Mouse (Mus musculus) hindbrain, embryonic 15.5 days (tissue): Measurements from ENCODE around the gene Smg6. TPM values are rescaled to one million over a fixed set of nuclear protein-coding genes. Genes with fewer than 3 reads are reported as not detected.

Experiments
- ATAC-seq: fragments of 200-750 bp; cut with Nextera tagmentation; 2 replicates; pipeline ENCODE4 v1.8.0; 2017; ENCODE audit warnings: low read depth, moderate number of reproducible peaks, moderate TSS enrichment; ENCODE audit not compliant: low FRiP score
- H3K27ac ChIP-seq: fragments of 300-500 bp; sonication (generic); replicated peaks from 2 replicates; pipeline ENCODE4 v1.5.1; 2015; ENCODE audit warnings: mild to moderate bottlenecking, inconsistent platforms
- H3K27me3 ChIP-seq: fragments of 300-500 bp; sonication (generic); 2 replicates; pipeline ENCODE4 v1.6.1; 2015; ENCODE audit warnings: control low read depth, inconsistent platforms
- H3K36me3 ChIP-seq: fragments of 300-500 bp; sonication (generic); 2 replicates; pipeline ENCODE4 v1.6.1; 2015; ENCODE audit warnings: control low read depth, inconsistent platforms
- H3K4me1 ChIP-seq: fragments of 300-500 bp; sonication (generic); replicated peaks from 2 replicates; pipeline ENCODE4 v1.6.1; 2015; ENCODE audit warnings: control low read depth, inconsistent platforms
- H3K4me2 ChIP-seq: fragments of 300-500 bp; sonication (generic); 2 replicates; pipeline ENCODE4 v1.6.1; 2015; ENCODE audit warnings: moderate library complexity, mild to moderate bottlenecking, inconsistent platforms
- H3K4me3 ChIP-seq: fragments of 300-500 bp; sonication (generic); 2 replicates; pipeline ENCODE4 v1.5.1; 2015; ENCODE audit warnings: mild to moderate bottlenecking, inconsistent platforms
- H3K9ac ChIP-seq: fragments of 300-500 bp; sonication (generic); 2 replicates; pipeline ENCODE4 v1.6.1; 2015; ENCODE audit warnings: inconsistent platforms
- H3K9me3 ChIP-seq: fragments of 300-500 bp; sonication (generic); 2 replicates; pipeline ENCODE4 v1.6.1; 2016; ENCODE audit warnings: control low read depth, inconsistent platforms
- WGBS: fragments of 180-500 bp; shearing (Covaris S2); methylation state at CpG from one replicate; pipeline ENCODE4 v1.1.7; 2015; 5-methylcytosine and 5-hydroxymethylcytosine counted together
- polyA plus RNA-seq: library from polyadenylated mRNA; unstranded; fragments of >200 nt; fragmentation: Nextera tagmentation; extraction: Ambion mirVana; gene quantifications from 2 replicates; pipeline ENCODE4 v1.2.1, GENCODE M21; 2015

Gene Smg6
- polyA plus RNA-seq, 1 experiment from 2014 or later, result 13.5 TPM

GRCm38 (mm10) chr11:75094759-75095158 is 169.1 kb downstream of the Smg6 start:
- Histone ChIP-seq H3K4me2 (no peak overlapping the region), H3K4me1 (peaks cover 7% of the 10 kb centered on the region; the same call in 1 of the 2 replicates), H3K36me3 (no peaks in the 10 kb centered on the region), H3K9me3 (no peaks in the 10 kb centered on the region), H3K27ac (no peak overlapping the region), H3K27me3 (no peaks in the 10 kb centered on the region), H3K4me3 (no peak overlapping the region), H3K9ac (no peak overlapping the region)
- no peak for ATAC-seq
- WGBS, result 93% methylated on average over 1 of the region's 1 CpGs

GRCm38 (mm10) chr11:75102763-75103339 is 177.2 kb downstream of the Smg6 start:
- no peak overlapping the region for H3K9ac ChIP-seq
- WGBS, result 69% methylated on average over 5 of the region's 5 CpGs
- no peak overlapping the region for H3K4me2 ChIP-seq
- no peak for ATAC-seq
- no peak overlapping the region; the same call in 1 of the 2 replicates for H3K27ac ChIP-seq
- H3K27me3 ChIP-seq, result no peaks in the 10 kb centered on the region
- no peaks in the 10 kb centered on the region for H3K36me3 ChIP-seq
- no peaks in the 10 kb centered on the region for H3K9me3 ChIP-seq
- H3K4me1 ChIP-seq, result peaks cover 7% of the 10 kb centered on the region; the same call in 1 of the 2 replicates
- no peak overlapping the region for H3K4me3 ChIP-seq

DNA sequence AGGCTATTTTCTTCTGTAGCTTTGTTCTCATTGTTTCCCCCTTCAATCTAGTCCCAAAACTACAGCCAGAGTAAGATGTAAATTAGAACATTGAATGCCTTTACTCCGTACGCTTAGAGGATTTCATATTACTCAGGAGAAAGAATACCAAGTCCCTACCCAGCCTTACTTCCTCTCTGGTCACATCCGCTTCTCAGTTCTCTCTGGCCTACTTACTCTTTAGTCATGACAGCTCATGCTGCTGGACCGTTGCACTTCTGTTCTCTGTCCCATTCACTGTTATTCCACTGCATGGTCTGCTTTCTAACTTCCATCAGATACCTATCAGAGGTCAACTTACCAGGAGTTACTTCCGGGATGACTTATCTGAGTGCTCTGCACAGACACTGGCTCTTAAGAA is 181.0 kb downstream of the Smg6 start:
- Histone ChIP-seq H3K9ac (no peak overlapping the region), H3K36me3 (no peaks in the 10 kb centered on the region), H3K4me2 (no peak overlapping the region), H3K4me1 (peaks cover 7% of the 10 kb centered on the region; the same call in 1 of the 2 replicates), H3K4me3 (no peak overlapping the region), H3K9me3 (no peaks in the 10 kb centered on the region), H3K27ac (no peak overlapping the region), H3K27me3 (no peaks in the 10 kb centered on the region)
- WGBS, result 74% methylated on average over 5 of the region's 5 CpGs
- ATAC-seq, result no peak

GRCm38 (mm10) chr11:75108909-75109308 is 183.3 kb downstream of the Smg6 start:
- Histone ChIP-seq H3K4me2 (no peak overlapping the region), H3K9me3 (no peaks in the 10 kb centered on the region), H3K4me3 (no peak overlapping the region), H3K4me1 (no peaks in the 10 kb centered on the region), H3K27me3 (no peaks in the 10 kb centered on the region), H3K9ac (no peak overlapping the region), H3K36me3 (no peaks in the 10 kb centered on the region), H3K27ac (no peak overlapping the region)
- no peak for ATAC-seq

GRCm38 (mm10) chr11:75116379-75116778 is 190.8 kb downstream of the Smg6 start:
- 90% methylated on average over 6 of the region's 6 CpGs for WGBS
- Histone ChIP-seq H3K36me3 (no peaks in the 10 kb centered on the region), H3K9me3 (no peaks in the 10 kb centered on the region), H3K27me3 (no peaks in the 10 kb centered on the region), H3K9ac (no peak overlapping the region), H3K4me1 (no peaks in the 10 kb centered on the region), H3K4me2 (no peak overlapping the region), H3K4me3 (no peak overlapping the region), H3K27ac (no peak overlapping the region)
- ATAC-seq, result no peak

DNA sequence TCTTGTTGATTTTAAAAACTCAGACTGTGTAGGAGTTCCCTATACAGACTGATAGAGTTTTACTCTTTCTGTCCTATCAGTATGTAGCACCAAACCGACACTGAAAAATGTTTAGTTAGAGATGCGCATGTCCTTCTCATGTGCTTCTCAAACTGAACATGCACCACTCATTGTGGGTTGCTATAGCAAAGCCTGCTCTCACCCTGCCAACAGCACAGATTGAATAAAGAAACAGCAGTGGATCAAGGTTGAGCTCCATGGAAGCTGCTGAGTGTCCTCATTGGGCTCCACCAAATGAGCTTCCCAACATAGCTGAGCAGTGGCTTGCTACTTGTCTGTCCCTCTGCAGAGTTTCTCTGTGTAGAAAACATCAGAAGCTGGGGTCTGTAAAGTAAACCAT is 192.5 kb downstream of the Smg6 start:
- 95% methylated on average over 2 of the region's 2 CpGs for WGBS
- Histone ChIP-seq H3K4me2 (no peak overlapping the region), H3K4me3 (no peak overlapping the region)

DNA sequence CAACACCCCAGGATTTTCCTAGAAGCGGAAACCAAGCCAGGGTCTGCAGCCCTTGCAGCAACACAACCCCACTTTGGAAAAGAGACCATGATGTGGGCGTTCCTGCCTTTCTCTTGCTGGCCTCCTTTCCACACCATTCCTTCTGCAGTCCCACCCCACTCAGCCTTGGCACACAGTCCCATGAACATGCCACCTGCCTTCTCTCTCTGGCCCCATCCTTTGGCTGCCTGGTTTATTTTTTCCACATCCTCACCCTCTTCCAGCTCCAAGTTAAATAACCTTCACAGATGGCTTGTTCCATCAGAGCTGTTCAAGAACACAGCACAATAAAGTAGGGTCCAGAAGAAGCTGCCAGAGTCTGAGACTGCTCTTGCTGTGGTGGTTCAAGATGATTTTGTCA is 193.7 kb downstream of the Smg6 start:
- H3K4me1 ChIP-seq, result no peaks in the 10 kb centered on the region
- no peaks in the 10 kb centered on the region for H3K27me3 ChIP-seq
- no peak overlapping the region for H3K4me3 ChIP-seq
- WGBS, result 91% methylated on average over 2 of the region's 2 CpGs
- H3K27ac ChIP-seq, result no peak overlapping the region
- ATAC-seq, result no peak
- H3K36me3 ChIP-seq, result no peaks in the 10 kb centered on the region
- no peaks in the 10 kb centered on the region for H3K9me3 ChIP-seq
- no peak overlapping the region for H3K9ac ChIP-seq
- no peak overlapping the region for H3K4me2 ChIP-seq

More for the DNA sequence above, 192.5 kb downstream of the Smg6 start:
- Histone ChIP-seq H3K9ac (no peak overlapping the region), H3K27me3 (no peaks in the 10 kb centered on the region), H3K27ac (no peak overlapping the region), H3K36me3 (no peaks in the 10 kb centered on the region), H3K9me3 (no peaks in the 10 kb centered on the region), H3K4me1 (no peaks in the 10 kb centered on the region)
- no peak for ATAC-seq

GRCm38 (mm10) chr11:75119841-75120240 is 194.2 kb downstream of the Smg6 start:
- Histone ChIP-seq H3K27me3 (no peaks in the 10 kb centered on the region), H3K4me2 (no peak overlapping the region), H3K36me3 (no peaks in the 10 kb centered on the region), H3K9ac (no peak overlapping the region), H3K4me3 (no peak overlapping the region), H3K9me3 (no peaks in the 10 kb centered on the region), H3K4me1 (no peaks in the 10 kb centered on the region), H3K27ac (no peak overlapping the region)
- whole genome bisulfite sequencing, result 88% methylated on average over 3 of the region's 3 CpGs
- ATAC-seq, result no peak

DNA sequence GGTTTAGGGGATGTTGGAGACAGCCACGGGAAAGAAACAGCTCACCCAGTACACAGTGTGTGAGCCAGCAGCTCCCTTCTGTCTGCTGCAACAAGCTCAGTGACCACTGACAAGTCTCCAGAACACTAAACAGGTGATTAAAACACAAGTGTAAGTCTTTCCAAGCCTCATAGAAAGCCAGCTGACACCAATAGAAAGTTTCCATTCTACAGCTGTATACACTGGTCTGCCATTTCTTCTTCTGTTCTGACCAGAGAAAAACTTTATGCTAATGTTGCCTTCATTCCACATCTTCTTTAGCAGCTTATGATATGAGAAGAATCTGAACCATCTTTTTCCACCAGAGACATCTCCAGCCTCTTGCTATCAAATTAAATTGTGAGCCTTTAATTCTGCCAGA is 195.7 kb downstream of the Smg6 start:
- WGBS, result 73% methylated on average over 1 of the region's 1 CpGs
- no peak for ATAC-seq
- H3K4me2 ChIP-seq, result no peak overlapping the region
- H3K27me3 ChIP-seq, result no peaks in the 10 kb centered on the region
- H3K27ac ChIP-seq, result no peak overlapping the region
- no peaks in the 10 kb centered on the region for H3K9me3 ChIP-seq
- H3K9ac ChIP-seq, result no peak overlapping the region
- no peaks in the 10 kb centered on the region for H3K36me3 ChIP-seq
- no peak overlapping the region for H3K4me3 ChIP-seq
- H3K4me1 ChIP-seq, result no peaks in the 10 kb centered on the region

- H3K4me1 ChIP-seq, result no peaks in the 10 kb centered on the region
- no peak overlapping the region for H3K9ac ChIP-seq
- H3K36me3 ChIP-seq, result no peaks in the 10 kb centered on the region
- no peak overlapping the region for H3K4me2 ChIP-seq
- no peak overlapping the region for H3K4me3 ChIP-seq
- 85% methylated on average over 2 of the region's 2 CpGs for WGBS
- no peak overlapping the region for H3K27ac ChIP-seq
- no peaks in the 10 kb centered on the region for H3K9me3 ChIP-seq
- no peak for ATAC-seq
- H3K27me3 ChIP-seq, result no peaks in the 10 kb centered on the region
These were observed 198.8 kb downstream of the Smg6 start for GRCm38 (mm10) chr11:75124406-75124805.

DNA sequence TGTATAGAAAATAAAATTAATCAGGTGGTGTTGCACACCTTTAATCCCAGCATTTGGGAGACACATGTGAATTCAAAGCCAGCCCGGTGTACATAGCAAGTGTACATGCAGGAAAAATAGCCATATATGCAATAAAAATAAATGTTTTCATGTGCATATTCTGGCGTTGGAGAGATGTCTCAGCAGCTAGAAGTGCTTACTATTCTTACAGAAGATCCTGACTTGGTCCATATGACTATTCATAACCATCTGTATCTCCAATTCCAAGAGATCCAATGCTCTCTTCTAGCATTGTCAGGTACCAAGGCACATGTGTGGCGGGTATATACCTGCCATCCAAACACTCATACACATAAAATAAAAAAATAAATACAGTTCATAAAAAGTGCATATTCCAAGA is 200.8 kb downstream of the Smg6 start:
- 97% methylated on average over 3 of the region's 3 CpGs for WGBS
- ATAC-seq, result no peak
- no peak overlapping the region for H3K4me2 ChIP-seq
- H3K9me3 ChIP-seq, result no peaks in the 10 kb centered on the region
- no peaks in the 10 kb centered on the region for H3K36me3 ChIP-seq
- no peak overlapping the region for H3K9ac ChIP-seq
- H3K4me1 ChIP-seq, result no peaks in the 10 kb centered on the region
- H3K27me3 ChIP-seq, result no peaks in the 10 kb centered on the region
- no peak overlapping the region for H3K27ac ChIP-seq
- H3K4me3 ChIP-seq, result no peak overlapping the region

GRCm38 (mm10) chr11:75129481-75129880 is 203.9 kb downstream of the Smg6 start:
- no peak overlapping the region for H3K4me2 ChIP-seq
- H3K9me3 ChIP-seq, result no peaks in the 10 kb centered on the region
- H3K4me3 ChIP-seq, result no peak overlapping the region
- H3K27ac ChIP-seq, result no peak overlapping the region
- H3K4me1 ChIP-seq, result peaks cover 27% of the 10 kb centered on the region
- whole genome bisulfite sequencing, result 97% methylated on average over 6 of the region's 6 CpGs
- H3K27me3 ChIP-seq, result no peaks in the 10 kb centered on the region
- H3K9ac ChIP-seq, result no peak overlapping the region
- no peak for ATAC-seq
- no peaks in the 10 kb centered on the region for H3K36me3 ChIP-seq

DNA sequence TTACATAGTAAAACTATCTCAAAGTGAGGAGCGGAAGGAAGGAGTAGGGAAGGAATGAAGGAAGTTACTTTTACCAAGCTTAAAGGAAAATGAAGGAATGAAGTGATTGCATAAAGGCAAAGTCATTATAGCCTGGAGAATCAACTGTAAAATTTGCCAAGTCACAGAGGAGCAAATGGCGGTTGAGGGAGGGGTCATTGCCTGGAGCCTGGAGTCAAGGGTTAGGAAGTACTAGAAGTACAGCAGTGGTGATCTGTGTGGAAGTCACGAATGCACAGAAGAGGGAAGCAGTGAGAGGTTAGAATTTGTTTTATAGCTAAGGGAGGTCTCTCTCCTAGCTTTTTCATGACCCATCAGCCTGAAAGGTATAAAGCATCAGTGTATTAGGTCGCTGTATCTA is 205.7 kb downstream of the Smg6 start:
- Histone ChIP-seq H3K4me3 (no peak overlapping the region), H3K4me2 (no peak overlapping the region), H3K27me3 (no peaks in the 10 kb centered on the region), H3K27ac (no peak overlapping the region), H3K9me3 (no peaks in the 10 kb centered on the region), H3K36me3 (no peaks in the 10 kb centered on the region), H3K4me1 (peaks cover 37% of the 10 kb centered on the region), H3K9ac (no peak overlapping the region)
- WGBS, result 83% methylated on average over 4 of the region's 4 CpGs
- ATAC-seq, result no peak
